Mouse (Mus musculus) ovary, adult 10 weeks (tissue): ENCODE data around the gene Ush2a. TPM values are rescaled to one million over a fixed set of nuclear protein-coding genes. Genes with fewer than 3 reads are reported as not detected.

ENCODE experiments used
- polyA plus RNA-seq: library from polyadenylated mRNA; stranded (reverse); fragments of 350-450 nt; fragmentation: Illumina TruSeq; extraction: RNeasy Lipid Tissue Mini Kit (QIAGEN cat#74804); gene quantifications from one replicate; pipeline ENCODE4 v1.2.3, GENCODE M21; 2014

The Ush2a gene
- 0.11 TPM for polyA plus RNA-seq

DNA sequence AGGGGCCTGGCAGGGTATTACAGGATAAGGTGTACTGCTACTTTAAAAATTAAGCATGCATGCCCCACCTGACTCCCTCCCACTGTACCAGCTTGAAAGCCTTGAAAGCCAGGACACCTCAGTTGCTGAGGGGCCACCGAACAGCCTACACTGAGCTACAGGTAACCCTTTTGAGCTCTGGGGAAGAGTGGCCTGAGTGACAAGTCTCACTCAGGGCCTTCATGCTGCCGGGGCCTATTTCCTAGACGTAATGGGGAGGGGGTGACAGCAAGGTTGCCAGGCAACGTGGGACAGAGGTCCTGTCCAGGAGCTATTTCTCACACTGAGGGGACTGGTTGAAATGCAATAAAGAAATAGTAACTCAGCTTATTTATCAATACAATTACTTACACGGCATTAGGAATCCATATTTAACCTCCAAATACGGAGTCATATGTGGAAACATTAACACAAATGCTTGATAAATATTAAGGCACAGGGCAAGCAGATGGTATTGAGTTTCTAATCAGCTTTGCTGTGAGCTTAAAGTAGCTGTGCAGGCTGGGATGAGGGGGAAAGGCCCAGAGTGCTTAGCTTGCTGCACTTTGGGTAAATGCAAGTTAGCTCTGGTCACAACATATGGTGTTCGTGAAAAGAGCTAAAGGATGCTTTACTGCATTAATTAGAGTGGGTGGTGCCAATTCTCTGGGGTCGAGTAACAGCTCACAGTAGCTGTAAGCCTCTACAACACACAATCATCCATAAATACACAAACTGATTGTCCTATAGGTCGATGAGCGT lies at the start of gene Ush2a:
Gene Ush2a (plus strand): TSS at position 121 of the 780 bp plus-strand sequence.

DNA sequence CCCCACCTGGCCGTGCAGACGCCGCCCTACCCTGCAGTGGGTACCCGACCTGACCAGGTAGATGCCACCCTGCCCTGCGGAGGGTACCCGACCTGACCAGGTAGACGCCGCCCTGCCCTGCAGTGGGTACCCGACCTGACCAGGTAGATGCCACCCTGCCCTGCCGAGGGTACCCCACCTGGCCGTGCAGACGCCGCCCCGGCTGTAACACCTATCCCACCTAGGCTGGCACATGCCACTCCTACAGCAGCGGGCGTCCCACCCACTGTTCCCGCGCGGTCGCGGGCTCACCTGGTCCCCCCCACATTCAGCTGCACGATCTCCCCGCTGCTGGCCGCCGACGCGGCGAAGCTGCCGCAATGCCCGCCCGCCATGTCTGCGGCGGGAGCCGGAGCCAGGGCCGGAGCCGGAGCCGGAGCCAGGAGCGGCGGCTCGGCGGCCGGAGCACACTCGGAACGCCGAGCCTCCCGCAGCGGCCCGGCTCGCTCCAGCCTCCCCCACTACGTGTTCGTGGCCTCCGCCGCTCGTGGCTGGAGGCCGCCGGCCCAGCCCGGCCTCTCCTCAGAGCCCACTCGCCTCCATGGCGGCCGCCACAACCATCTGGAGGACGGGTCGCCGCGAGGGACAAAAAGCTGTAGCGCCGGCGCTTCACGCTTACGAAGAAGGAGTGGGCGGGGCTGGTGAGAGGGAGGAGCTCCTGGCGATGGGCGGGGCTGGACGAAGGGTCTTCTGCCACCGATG lies 745.6 kb downstream of the Ush2a start, which contains the start of gene Kctd3:
Gene Kctd3 (minus strand): TSS at position 603 of the 741 bp plus-strand sequence.

